Comparison of ENCODE assay signal across 17 mouse cellular contexts in the genomic region with DNA sequence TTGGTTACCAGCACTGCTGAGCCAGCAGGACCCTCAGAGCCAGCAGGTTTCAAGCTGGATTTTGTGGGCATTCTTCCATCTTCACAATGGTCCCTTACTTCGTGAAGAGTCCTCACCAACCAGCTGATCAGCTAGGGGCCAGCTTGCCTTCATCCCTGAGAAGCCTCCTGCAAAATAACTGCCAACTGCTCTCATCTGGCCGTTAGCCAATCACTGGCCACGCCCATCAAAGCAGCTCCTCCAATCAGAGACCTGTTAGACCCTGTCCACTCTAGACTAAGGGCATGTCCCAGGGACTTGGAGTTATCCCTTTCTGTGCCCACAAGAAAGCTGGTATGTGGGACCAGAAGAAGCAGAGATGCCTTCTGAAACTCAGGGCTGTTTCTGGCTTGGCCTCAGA.
"Had no signal": no experiment of that assay in that cellular context is flagged by ENCODE, and none has a peak within 500 bp of the region (broad histone marks: within the 10 kb centered on the region; RNA-seq: fewer than 3 reads in every experiment).

No protein-coding gene starts in this region.

- H3K9ac ChIP-seq: liver, embryonic 15.5 days; lung, embryonic 15.5 days; midbrain, embryonic 12.5 days had no signal

- H3K36me3 ChIP-seq: limb, embryonic 10.5 days; liver, embryonic 15.5 days; lung, embryonic 15.5 days; midbrain, embryonic 12.5 days had no signal

- H3K4me3 ChIP-seq: layer of hippocampus, adult 2 months; limb, embryonic 10.5 days; liver, embryonic 15.5 days; lung, embryonic 15.5 days; megakaryocyte, embryonic 14.5 days; midbrain, embryonic 12.5 days had no signal

- H3K27me3 ChIP-seq: liver, embryonic 15.5 days; lung, embryonic 15.5 days; megakaryocyte, embryonic 14.5 days; midbrain, embryonic 12.5 days had no signal

- DNase-seq: kidney, adult 9 months; kidney, postnatal 36 days; spleen, adult 18-20 months; thymus, adult 18-20 months; thymus, postnatal 14 days had no signal

- H3K4me1 ChIP-seq: limb, embryonic 10.5 days; liver, embryonic 15.5 days; lung, embryonic 15.5 days; megakaryocyte, embryonic 14.5 days; midbrain, embryonic 12.5 days had no signal

- ATAC-seq: inflammation-experienced regulatory T-cells, adult 6 months; intestine, postnatal 0 days; midbrain, embryonic 16.5 days had no signal

- H3K27ac ChIP-seq: kidney, postnatal 0 days; layer of hippocampus, adult 2 months; limb, embryonic 10.5 days; liver, embryonic 15.5 days; lung, embryonic 15.5 days; macrophage; midbrain, embryonic 12.5 days had no signal

- H3K4me2 ChIP-seq: liver, embryonic 11.5 days; liver, embryonic 15.5 days; lung, embryonic 15.5 days; midbrain, embryonic 12.5 days had no signal

- H3K9me3 ChIP-seq: limb, embryonic 10.5 days; liver, embryonic 15.5 days; lung, embryonic 15.5 days; midbrain, embryonic 12.5 days had no signal
